Mouse (Mus musculus): ENCODE results near the gene Stra6. TPM values are rescaled to one million over a fixed set of nuclear protein-coding genes. Genes with fewer than 3 reads are reported as not detected.
A peak's percentile ranks its signal among the peaks of the same experiment; 100 is the strongest.

Gene Stra6
- polyA plus RNA-seq, 1 experiment from 2014 or later: 53.7 TPM

GRCm38 (mm10) chr9:58150733-58151361 is 87.3 kb downstream of the Stra6 start:
- H3K9ac ChIP-seq (ENCODE audit: low read length): no peak overlapping the region
- H3K4me3 ChIP-seq (ENCODE audit: low read depth, low read length): no peak overlapping the region
- no peak overlapping the region for H3K4me2 ChIP-seq (ENCODE audit: low read depth, severe bottlenecking)
- DNase-seq (ENCODE audit: low spot score) (no peak), ATAC-seq (ENCODE audit: insufficient number of reproducible peaks, low FRiP score, low TSS enrichment, low read depth) (no peak)
- WGBS: 77% methylated on average over 4 of the region's 4 CpGs
- peaks cover 8% of the 10 kb centered on the region for H3K36me3 ChIP-seq (ENCODE audit: control insufficient read depth, insufficient read depth, low read length)
- peaks cover 14% of the 10 kb centered on the region for H3K4me1 ChIP-seq (ENCODE audit: control insufficient read depth, insufficient read depth, low read length)
- no peak overlapping the region for H3K27ac ChIP-seq (replicated peaks; ENCODE audit: low read depth, low read length)
- H3K27me3 ChIP-seq (ENCODE audit: control insufficient read depth, insufficient read depth, low read length): no peaks in the 10 kb centered on the region
- H3K9me3 ChIP-seq (ENCODE audit: control insufficient read depth, low read length): no peaks in the 10 kb centered on the region

DNA sequence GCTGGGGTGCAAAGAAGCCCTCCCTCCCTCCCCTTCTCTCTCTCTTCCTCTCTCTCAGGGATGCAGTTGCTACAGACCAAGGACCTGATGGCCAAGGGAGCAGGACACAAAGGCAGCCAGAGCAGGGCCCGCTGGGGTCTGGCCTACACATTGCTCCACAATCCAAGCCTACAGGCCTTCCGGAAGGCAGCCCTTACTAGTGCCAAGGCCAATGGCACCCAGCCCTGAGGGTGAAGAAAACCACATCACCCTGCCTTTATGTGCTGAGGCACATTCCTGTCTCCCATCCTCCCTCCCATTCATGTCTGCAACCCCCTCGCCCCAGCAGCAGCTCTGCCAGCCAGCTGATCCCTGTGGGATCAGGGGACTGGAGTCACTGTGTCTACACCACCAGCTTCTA is 89.5 kb downstream of the Stra6 start:
- Histone ChIP-seq H3K9me3 (ENCODE audit: control insufficient read depth, low read length) (no peaks in the 10 kb centered on the region), H3K4me1 (ENCODE audit: control insufficient read depth, insufficient read depth, low read length) (peaks cover 27% of the 10 kb centered on the region), H3K4me3 (ENCODE audit: low read depth, low read length) (no peak overlapping the region), H3K36me3 (ENCODE audit: control insufficient read depth, insufficient read depth, low read length) (peaks cover 8% of the 10 kb centered on the region), H3K4me2 (ENCODE audit: low read depth, severe bottlenecking) (no peak overlapping the region), H3K27me3 (ENCODE audit: control insufficient read depth, insufficient read depth, low read length) (no peaks in the 10 kb centered on the region), H3K9ac (ENCODE audit: low read length) (no peak overlapping the region), H3K27ac (replicated peaks; ENCODE audit: low read depth, low read length) (peak overlapping the region; percentile 40; the same call in 1 of the 2 replicates)
- WGBS: 82% methylated on average over 3 of the region's 3 CpGs
- DNase-seq (ENCODE audit: low spot score) (no peak), ATAC-seq (ENCODE audit: insufficient number of reproducible peaks, low FRiP score, low TSS enrichment, low read depth) (no peak)

- no peak overlapping the region for H3K4me2 ChIP-seq (ENCODE audit: low read depth, severe bottlenecking)
Measured at GRCm38 (mm10) chr9:58155366-58155765, 91.8 kb downstream of the Stra6 start.

GRCm38 (mm10) chr9:58156819-58157560 is 93.4 kb downstream of the Stra6 start:
- Histone ChIP-seq H3K27ac (replicated peaks; ENCODE audit: low read depth, low read length) (peak overlapping the region; percentile 92; the same call in 1 of the 2 replicates), H3K9ac (ENCODE audit: low read length) (no peak overlapping the region; the same call in 1 of the 2 replicates), H3K4me2 (ENCODE audit: low read depth, severe bottlenecking) (peak overlapping the region; percentile 47), H3K9me3 (ENCODE audit: control insufficient read depth, low read length) (no peaks in the 10 kb centered on the region), H3K27me3 (ENCODE audit: control insufficient read depth, insufficient read depth, low read length) (no peaks in the 10 kb centered on the region), H3K4me1 (ENCODE audit: control insufficient read depth, insufficient read depth, low read length) (peaks cover 50% of the 10 kb centered on the region), H3K4me3 (ENCODE audit: low read depth, low read length) (no peak overlapping the region; the same call in 1 of the 2 replicates), H3K36me3 (ENCODE audit: control insufficient read depth, insufficient read depth, low read length) (peaks cover 5% of the 10 kb centered on the region; the same call in 1 of the 2 replicates)
- WGBS: 87% methylated on average over 22 of the region's 22 CpGs
- ATAC-seq (ENCODE audit: insufficient number of reproducible peaks, low FRiP score, low TSS enrichment, low read depth): no peak
- no peak for DNase-seq (ENCODE audit: low spot score)

More at GRCm38 (mm10) chr9:58155366-58155765, 91.8 kb downstream of the Stra6 start:
- no peaks in the 10 kb centered on the region for H3K9me3 ChIP-seq (ENCODE audit: control insufficient read depth, low read length)
- peak overlapping the region; percentile 15; the same call in 1 of the 2 replicates for H3K27ac ChIP-seq (replicated peaks; ENCODE audit: low read depth, low read length)
- peaks cover 5% of the 10 kb centered on the region; the same call in 1 of the 2 replicates for H3K36me3 ChIP-seq (ENCODE audit: control insufficient read depth, insufficient read depth, low read length)
- WGBS: 58% methylated on average over 3 of the region's 3 CpGs
- ATAC-seq (ENCODE audit: insufficient number of reproducible peaks, low FRiP score, low TSS enrichment, low read depth) (no peak), DNase-seq (ENCODE audit: low spot score) (no peak)
- H3K27me3 ChIP-seq (ENCODE audit: control insufficient read depth, insufficient read depth, low read length): no peaks in the 10 kb centered on the region
- H3K9ac ChIP-seq (ENCODE audit: low read length): no peak overlapping the region
- no peak overlapping the region for H3K4me3 ChIP-seq (ENCODE audit: low read depth, low read length)
- peaks cover 49% of the 10 kb centered on the region for H3K4me1 ChIP-seq (ENCODE audit: control insufficient read depth, insufficient read depth, low read length)

DNA sequence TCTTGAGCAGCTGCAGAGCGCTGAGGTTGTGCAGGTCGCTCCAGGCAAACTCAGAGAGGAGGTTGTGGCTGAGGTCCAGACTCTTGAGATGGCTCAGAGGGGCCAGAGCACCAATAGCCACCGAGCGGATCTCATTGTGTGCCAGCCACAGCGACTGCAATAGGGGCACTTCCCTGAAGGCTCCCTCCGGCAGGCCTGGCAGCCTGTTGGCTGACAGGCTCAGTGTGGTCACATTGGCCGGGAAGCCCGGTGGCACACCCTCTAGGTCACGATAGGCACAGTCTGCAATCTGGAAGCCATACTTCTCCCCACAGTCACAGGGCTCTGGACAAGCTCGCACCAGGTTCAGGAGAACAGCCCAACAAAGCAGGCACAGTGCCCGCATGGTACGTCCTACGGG is 94.2 kb downstream of the Stra6 start:
- no peak for DNase-seq (ENCODE audit: low spot score)
- Histone ChIP-seq H3K9ac (ENCODE audit: low read length) (peak overlapping the region; percentile 42), H3K27me3 (ENCODE audit: control insufficient read depth, insufficient read depth, low read length) (no peaks in the 10 kb centered on the region), H3K27ac (replicated peaks; ENCODE audit: low read depth, low read length) (peak overlapping the region; percentile 92), H3K4me3 (ENCODE audit: low read depth, low read length) (peak overlapping the region; percentile 24), H3K4me2 (ENCODE audit: low read depth, severe bottlenecking) (peak overlapping the region; percentile 47), H3K4me1 (ENCODE audit: control insufficient read depth, insufficient read depth, low read length) (peaks cover 50% of the 10 kb centered on the region), H3K36me3 (ENCODE audit: control insufficient read depth, insufficient read depth, low read length) (peaks cover 2% of the 10 kb centered on the region; the same call in 1 of the 2 replicates), H3K9me3 (ENCODE audit: control insufficient read depth, low read length) (no peaks in the 10 kb centered on the region)
- WGBS: 87% methylated on average over 13 of the region's 13 CpGs
- ATAC-seq (ENCODE audit: insufficient number of reproducible peaks, low FRiP score, low TSS enrichment, low read depth): no peak

DNA sequence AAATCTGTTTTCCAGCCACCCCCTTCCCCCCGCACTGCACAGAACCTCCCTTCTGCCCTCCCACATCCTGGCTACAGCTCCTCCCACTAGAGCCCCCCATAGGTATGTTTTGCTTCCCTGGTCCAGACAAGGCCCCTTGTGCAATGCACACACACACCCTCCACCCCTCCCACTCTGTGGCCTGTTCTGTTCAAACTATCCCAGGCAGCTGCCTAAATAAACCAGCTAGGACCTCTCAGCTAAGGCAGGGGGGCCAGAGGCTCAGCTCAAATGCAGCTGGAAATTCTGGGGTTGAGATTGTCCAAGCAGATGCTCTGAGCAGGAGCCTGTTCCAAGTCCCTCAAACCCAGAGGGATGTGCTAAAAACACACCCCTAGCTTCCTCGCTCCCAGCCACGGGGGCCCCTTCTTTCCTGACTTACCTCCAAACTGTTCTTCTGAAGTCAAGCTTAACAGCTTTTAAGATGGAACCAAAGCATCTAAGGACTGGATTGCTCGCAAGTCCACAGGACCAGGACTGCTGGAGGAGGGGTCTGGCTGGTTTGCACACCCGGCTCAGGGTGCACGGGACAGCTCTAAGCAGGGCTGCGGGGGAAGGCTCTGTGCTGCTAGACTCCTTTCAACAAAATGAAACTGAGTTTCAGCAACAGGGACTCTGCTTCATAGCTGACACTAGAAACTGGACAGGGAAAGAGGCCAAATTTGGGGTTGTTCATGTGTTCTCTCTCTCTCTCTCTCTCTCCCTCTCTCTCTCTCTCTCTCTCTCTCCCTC is 95.1 kb downstream of the Stra6 start:
- Histone ChIP-seq H3K4me1 (ENCODE audit: control insufficient read depth, insufficient read depth, low read length) (peaks cover 47% of the 10 kb centered on the region), H3K27ac (replicated peaks; ENCODE audit: low read depth, low read length) (peak overlapping the region; percentile 92), H3K4me2 (ENCODE audit: low read depth, severe bottlenecking) (peak overlapping the region; percentile 47), H3K4me3 (ENCODE audit: low read depth, low read length) (peak overlapping the region; percentile 24), H3K27me3 (ENCODE audit: control insufficient read depth, insufficient read depth, low read length) (no peaks in the 10 kb centered on the region), H3K36me3 (ENCODE audit: control insufficient read depth, insufficient read depth, low read length) (peaks cover 2% of the 10 kb centered on the region; the same call in 1 of the 2 replicates), H3K9me3 (ENCODE audit: control insufficient read depth, low read length) (no peaks in the 10 kb centered on the region), H3K9ac (ENCODE audit: low read length) (peak overlapping the region; percentile 42)
- ATAC-seq (ENCODE audit: insufficient number of reproducible peaks, low FRiP score, low TSS enrichment, low read depth): peak; percentile 91
- DNase-seq (ENCODE audit: low spot score): peak; percentile 82
- WGBS: 18% methylated on average over 7 of the region's 7 CpGs

GRCm38 (mm10) chr9:58159855-58160254 is 96.3 kb downstream of the Stra6 start:
- Histone ChIP-seq H3K9ac (ENCODE audit: low read length) (peak overlapping the region; percentile 30; the same call in 1 of the 2 replicates), H3K4me1 (ENCODE audit: control insufficient read depth, insufficient read depth, low read length) (peaks cover 47% of the 10 kb centered on the region), H3K9me3 (ENCODE audit: control insufficient read depth, low read length) (no peaks in the 10 kb centered on the region), H3K36me3 (ENCODE audit: control insufficient read depth, insufficient read depth, low read length) (no peaks in the 10 kb centered on the region), H3K27ac (replicated peaks; ENCODE audit: low read depth, low read length) (peak overlapping the region; percentile 21; the same call in 1 of the 2 replicates), H3K4me3 (ENCODE audit: low read depth, low read length) (no peak overlapping the region), H3K27me3 (ENCODE audit: control insufficient read depth, insufficient read depth, low read length) (no peaks in the 10 kb centered on the region), H3K4me2 (ENCODE audit: low read depth, severe bottlenecking) (no peak overlapping the region)
- ATAC-seq (ENCODE audit: insufficient number of reproducible peaks, low FRiP score, low TSS enrichment, low read depth) (no peak), DNase-seq (ENCODE audit: low spot score) (no peak)
- 69% methylated on average over 4 of the region's 4 CpGs for WGBS

GRCm38 (mm10) chr9:58160315-58160714 is 96.7 kb downstream of the Stra6 start:
- H3K4me2 ChIP-seq (ENCODE audit: low read depth, severe bottlenecking): no peak overlapping the region
- H3K36me3 ChIP-seq (ENCODE audit: control insufficient read depth, insufficient read depth, low read length): no peaks in the 10 kb centered on the region
- 83% methylated on average over 5 of the region's 5 CpGs for WGBS
- H3K9me3 ChIP-seq (ENCODE audit: control insufficient read depth, low read length): no peaks in the 10 kb centered on the region
- DNase-seq (ENCODE audit: low spot score) (no peak), ATAC-seq (ENCODE audit: insufficient number of reproducible peaks, low FRiP score, low TSS enrichment, low read depth) (no peak)
- no peaks in the 10 kb centered on the region for H3K27me3 ChIP-seq (ENCODE audit: control insufficient read depth, insufficient read depth, low read length)
- H3K4me3 ChIP-seq (ENCODE audit: low read depth, low read length): no peak overlapping the region
- no peak overlapping the region for H3K9ac ChIP-seq (ENCODE audit: low read length)
- H3K27ac ChIP-seq (replicated peaks; ENCODE audit: low read depth, low read length): no peak overlapping the region
- peaks cover 44% of the 10 kb centered on the region for H3K4me1 ChIP-seq (ENCODE audit: control insufficient read depth, insufficient read depth, low read length)
